Mouse (Mus musculus) forebrain, postnatal 0 days (tissue): ENCODE measurements around the gene Scin. TPM values are rescaled to one million over a fixed set of nuclear protein-coding genes. Genes with fewer than 3 reads are reported as not detected.
A peak's percentile ranks its signal among the peaks of the same experiment; 100 is the strongest.

ENCODE experiments used
- ATAC-seq: fragments of 200-750 bp; cut with Nextera tagmentation; 2 replicates; pipeline ENCODE4 v1.8.0; 2017; ENCODE audit warnings: mild to moderate bottlenecking, moderate library complexity
- DNase-seq: peaks from one replicate; pipeline ENCODE4 v3.0.0-alpha.2; 2015
- H3K27ac ChIP-seq: fragments of 300-500 bp; sonication (generic); 2 replicates; pipeline ENCODE4 v1.5.1; 2014; ENCODE audit warnings: low read depth, mild to moderate bottlenecking, antibody characterized with exemption, low read length, moderate library complexity, mixed read lengths
- H3K27me3 ChIP-seq: fragments of 300-500 bp; sonication (generic); 2 replicates; pipeline ENCODE4 v1.6.1; 2014; ENCODE audit warnings: mild to moderate bottlenecking, low read length, mixed read lengths; ENCODE audit not compliant: insufficient read depth
- H3K36me3 ChIP-seq: fragments of 300-500 bp; sonication (generic); 2 replicates; pipeline ENCODE4 v1.6.1; 2014; ENCODE audit warnings: mild to moderate bottlenecking, moderate library complexity; ENCODE audit not compliant: insufficient read depth
- H3K4me1 ChIP-seq: fragments of 300-500 bp; sonication (generic); 2 replicates; pipeline ENCODE4 v1.6.1; 2014; ENCODE audit warnings: antibody characterized with exemption; ENCODE audit not compliant: insufficient read depth
- H3K4me2 ChIP-seq: fragments of 300-500 bp; sonication (generic); 2 replicates; pipeline ENCODE4 v1.6.1; 2014; ENCODE audit warnings: low read depth, mild to moderate bottlenecking, moderate library complexity
- H3K4me3 ChIP-seq: fragments of 300-500 bp; sonication (generic); 2 replicates; pipeline ENCODE4 v1.5.1; 2014; ENCODE audit warnings: low read depth, low read length, mixed read lengths
- H3K9ac ChIP-seq: fragments of 300-500 bp; sonication (generic); 2 replicates; pipeline ENCODE4 v1.6.1; 2014; ENCODE audit warnings: mild to moderate bottlenecking
- H3K9me3 ChIP-seq: fragments of 300-500 bp; sonication (generic); 2 replicates; pipeline ENCODE4 v1.6.1; 2016; ENCODE audit warnings: low read length
- CTCF ChIP-seq: sonication (generic); IDR thresholded peaks from 2 replicates; pipeline ENCODE4 v1.5.1; 2016; ENCODE audit warnings: antibody characterized with exemption, control low read depth, low read depth
- WGBS: fragments of 180-500 bp; shearing (Covaris S2); extraction: QIAGEN DNeasy Blood & Tissue Kit; methylation state at CpG from one replicate; pipeline ENCODE4 v1.1.7; 2014; 5-methylcytosine and 5-hydroxymethylcytosine counted together
- polyA plus RNA-seq: library from polyadenylated mRNA; unstranded; fragments of >200 nt; fragmentation: Nextera tagmentation; extraction: Ambion mirVana; gene quantifications from 2 replicates; pipeline ENCODE4 v1.2.1, GENCODE M21; 2015
- total RNA-seq: library from RNA; depleted of rRNA; stranded (reverse); fragments of >200 nt; gene quantifications from 2 replicates; pipeline ENCODE4 v1.2.3, GENCODE M21; 2014

Gene Scin
- total and polyA plus RNA-seq, 2 experiments from 2014 or later = 0.08 to 0.71 TPM

GRCm38 (mm10) chr12:40047024-40047423 lies 87.0 kb downstream of the Scin start:
- H3K4me1 ChIP-seq = no peaks in the 10 kb centered on the region
- H3K4me2 ChIP-seq = no peak overlapping the region
- no peak for TF ChIP-seq CTCF
- H3K4me3 ChIP-seq = no peak overlapping the region
- no peaks in the 10 kb centered on the region for H3K36me3 ChIP-seq
- DNase-seq (no peak), ATAC-seq (no peak)
- 64% methylated on average over 1 of the region's 1 CpGs for WGBS
- no peak overlapping the region for H3K9ac ChIP-seq
- H3K9me3 ChIP-seq = no peaks in the 10 kb centered on the region
- no peaks in the 10 kb centered on the region for H3K27me3 ChIP-seq
- H3K27ac ChIP-seq = no peak overlapping the region

- no peaks in the 10 kb centered on the region for H3K9me3 ChIP-seq
- TF ChIP-seq CTCF = no peak
- no peaks in the 10 kb centered on the region for H3K4me1 ChIP-seq
- H3K4me2 ChIP-seq = no peak overlapping the region
- H3K27me3 ChIP-seq = no peaks in the 10 kb centered on the region
- H3K4me3 ChIP-seq = no peak overlapping the region
- ATAC-seq (no peak), DNase-seq (peak; percentile 53)
- H3K27ac ChIP-seq = no peak overlapping the region
- WGBS = 55% methylated on average over 8 of the region's 8 CpGs
- no peak overlapping the region for H3K9ac ChIP-seq
- no peaks in the 10 kb centered on the region for H3K36me3 ChIP-seq
These were observed 90.0 kb downstream of the Scin start for GRCm38 (mm10) chr12:40043816-40044585.

- Histone ChIP-seq H3K9me3 (no peaks in the 10 kb centered on the region), H3K4me3 (no peak overlapping the region), H3K4me2 (no peak overlapping the region), H3K9ac (no peak overlapping the region), H3K27ac (no peak overlapping the region), H3K27me3 (no peaks in the 10 kb centered on the region), H3K4me1 (0 out of 2 replicates have a peak, but pooled peaks cover 9% of the 10 kb centered on the region), H3K36me3 (no peaks in the 10 kb centered on the region)
- peak; percentile 66 for TF ChIP-seq CTCF
- DNase-seq (peak; percentile 63), ATAC-seq (no peak)
These were observed 94.0 kb downstream of the Scin start for GRCm38 (mm10) chr12:40040067-40040466.

- WGBS = 2% methylated on average over 68 of the region's 68 CpGs
- TF ChIP-seq CTCF = no peak
These were observed 96.1 kb downstream of the Scin start, which contains the start of gene Arl4a for GRCm38 (mm10) chr12:40037876-40038463. Gene Arl4a (minus strand): TSS chr12:40038025.

GRCm38 (mm10) chr12:40037226-40037813 lies 96.7 kb downstream of the Scin start:
- H3K4me1 ChIP-seq = peaks cover 14% of the 10 kb centered on the region; the same call in 1 of the 2 replicates
- no peaks in the 10 kb centered on the region for H3K27me3 ChIP-seq
- H3K9me3 ChIP-seq = no peaks in the 10 kb centered on the region
- peak; percentile 67 for TF ChIP-seq CTCF
- H3K4me2 ChIP-seq = peak overlapping the region; percentile 76
- peak overlapping the region; percentile 98 for H3K9ac ChIP-seq
- H3K4me3 ChIP-seq = peak overlapping the region; percentile 99
- ATAC-seq (peak; percentile 96), DNase-seq (peak; percentile 97)
- H3K27ac ChIP-seq = peak overlapping the region; percentile 96
- 3% methylated on average over 59 of the region's 60 CpGs for WGBS
- no peaks in the 10 kb centered on the region for H3K36me3 ChIP-seq

More at GRCm38 (mm10) chr12:40037876-40038463, 96.1 kb downstream of the Scin start, which contains the start of gene Arl4a:
- Histone ChIP-seq H3K27ac (peak within 1 kb of the TSS; percentile 96), H3K4me2 (peak within 1 kb of the TSS; percentile 76), H3K9ac (peak within 1 kb of the TSS; percentile 98), H3K27me3 (no peaks in the 10 kb centered on the region), H3K36me3 (no peaks in the 10 kb centered on the region), H3K4me3 (peak within 1 kb of the TSS; percentile 99), H3K4me1 (peaks cover 14% of the 10 kb centered on the region; the same call in 1 of the 2 replicates), H3K9me3 (no peaks in the 10 kb centered on the region)
- ATAC-seq (peak; percentile 91), DNase-seq (peak; percentile 92)

- DNase-seq (no peak), ATAC-seq (no peak)
- WGBS = 1% methylated on average over 11 of the region's 11 CpGs
These were observed 97.4 kb downstream of the Scin start for GRCm38 (mm10) chr12:40036666-40037065.

More at GRCm38 (mm10) chr12:40036666-40037065, 97.4 kb downstream of the Scin start:
- no peak for TF ChIP-seq CTCF
- Histone ChIP-seq H3K27me3 (no peaks in the 10 kb centered on the region), H3K9me3 (no peaks in the 10 kb centered on the region), H3K4me3 (peak overlapping the region; percentile 99), H3K9ac (peak overlapping the region; percentile 98), H3K36me3 (no peaks in the 10 kb centered on the region), H3K27ac (peak overlapping the region; percentile 96), H3K4me2 (peak overlapping the region; percentile 76), H3K4me1 (peaks cover 14% of the 10 kb centered on the region; the same call in 1 of the 2 replicates)
